Mouse (Mus musculus): ENCODE data around the gene Fam167b.

- no peak for TF ChIP-seq CTCF (IDR thresholded peaks at IDR 0.05; ENCODE audit: low read depth)
- TF ChIP-seq EP300 (IDR thresholded peaks at IDR 0.05; ENCODE audit: low read depth), result no peak
These were observed 47.1 kb upstream of the Fam167b start for GRCm38 (mm10) chr4:129625496-129625895.
